Comparison of ENCODE assay signal across 28 mouse cellular contexts in genomic region chr7:128018275-128018674, GRCm38 (mm10). TPM values are rescaled to one million over a fixed set of nuclear protein-coding genes. Genes with fewer than 3 reads are reported as not detected.
DNase-seq lines count a peak whose midpoint lies in the region; ATAC-seq lines count a peak whose summit lies in the region.
"Had no signal": no experiment of that assay in that cellular context is flagged by ENCODE, and none has a peak within 500 bp of the region (broad histone marks: within the 10 kb centered on the region; RNA-seq: fewer than 3 reads in every experiment).

No protein-coding gene starts in this region.

- 91% methylated on average over 3 of the region's 3 CpGs for WGBS in forebrain, embryonic 15.5 days
- WGBS in hindbrain, embryonic 12.5 days: 86% methylated on average over 3 of the region's 3 CpGs

- no peak overlapping the region for H3K9ac ChIP-seq in forebrain, embryonic 15.5 days (replicated peaks)
- no peak overlapping the region for H3K9ac ChIP-seq in hindbrain, embryonic 12.5 days
- H3K9ac ChIP-seq: embryonic facial prominence, embryonic 12.5 days; forebrain, embryonic 13.5 days had no signal

- no peak overlapping the region for H3K4me2 ChIP-seq in forebrain, embryonic 15.5 days (replicated peaks)
- H3K4me2 ChIP-seq in hindbrain, embryonic 12.5 days (replicated peaks): no peak overlapping the region
- H3K4me2 ChIP-seq: embryonic facial prominence, embryonic 12.5 days; forebrain, embryonic 13.5 days had no signal

- H3K36me3 ChIP-seq in megakaryocyte, embryonic 14.5 days (replicated peaks; ENCODE audit: low read length): peaks cover 28% of the 10 kb centered on the region
- no peaks in the 10 kb centered on the region for H3K36me3 ChIP-seq in forebrain, embryonic 15.5 days
- no peaks in the 10 kb centered on the region for H3K36me3 ChIP-seq in hindbrain, embryonic 12.5 days
- H3K36me3 ChIP-seq: embryonic facial prominence, embryonic 10.5 days; embryonic facial prominence, embryonic 12.5 days; G1E had no signal

- H3K9me3 ChIP-seq in megakaryocyte, embryonic 14.5 days: peaks cover 62% of the 10 kb centered on the region
- H3K9me3 ChIP-seq in forebrain, embryonic 15.5 days: no peaks in the 10 kb centered on the region
- no peaks in the 10 kb centered on the region for H3K9me3 ChIP-seq in hindbrain, embryonic 12.5 days (replicated peaks)
- H3K9me3 ChIP-seq: embryonic facial prominence, embryonic 10.5 days; embryonic facial prominence, embryonic 12.5 days; forebrain, embryonic 13.5 days; G1E had no signal

- no peak overlapping the region for H3K27ac ChIP-seq in forebrain, embryonic 15.5 days (replicated peaks)
- H3K27ac ChIP-seq in hindbrain, embryonic 12.5 days: no peak overlapping the region
- H3K27ac ChIP-seq: embryonic facial prominence, embryonic 10.5 days; embryonic facial prominence, embryonic 12.5 days; forebrain, embryonic 13.5 days had no signal

- H3K27me3 ChIP-seq in megakaryocyte, embryonic 14.5 days (replicated peaks): peaks cover 6% of the 10 kb centered on the region
- no peaks in the 10 kb centered on the region for H3K27me3 ChIP-seq in forebrain, embryonic 15.5 days
- H3K27me3 ChIP-seq in hindbrain, embryonic 12.5 days: no peaks in the 10 kb centered on the region
- H3K27me3 ChIP-seq: CH12.LX; embryonic facial prominence, embryonic 12.5 days; forebrain, embryonic 13.5 days; Patski had no signal

- peak; percentile 78 for DNase-seq in 416B (ENCODE audit: low read depth)
- no peak for DNase-seq in adrenal gland, adult 18-20 months (ENCODE audit: low spot score in 2 of 2)
- DNase-seq: adrenal gland, adult 2 months; adrenal gland, postnatal 10 days; adrenal gland, postnatal 25 days; B cell, adult 2 months; cerebellum, adult 11 months; cerebellum, adult 2 months; cerebellum, adult 9-10 months; cerebellum, postnatal 10 days; cerebellum, postnatal 25 days had no signal

- H3K4me1 ChIP-seq in megakaryocyte, embryonic 14.5 days: peaks cover 38% of the 10 kb centered on the region
- H3K4me1 ChIP-seq in forebrain, embryonic 15.5 days: no peaks in the 10 kb centered on the region
- no peaks in the 10 kb centered on the region for H3K4me1 ChIP-seq in hindbrain, embryonic 12.5 days
- H3K4me1 ChIP-seq: embryonic facial prominence, embryonic 10.5 days; embryonic facial prominence, embryonic 12.5 days; forebrain, embryonic 13.5 days had no signal

- peak; percentile 73 for ATAC-seq in granulocyte monocyte progenitor cell, adult 5-6 weeks (replicated peaks; ENCODE audit: poor library complexity, severe bottlenecking)
- ATAC-seq in forebrain, embryonic 15.5 days (replicated peaks): no peak
- no peak for ATAC-seq in hindbrain, embryonic 12.5 days (ENCODE audit: low FRiP score)
- ATAC-seq: activated CD4-positive, CD25-positive, alpha-beta regulatory T cell, adult 4 months; CD4-positive, CD25-positive, alpha-beta regulatory T cell, adult 4 months; forebrain, embryonic 13.5 days; forebrain, embryonic 16.5 days; Patski had no signal

- H3K4me3 ChIP-seq in megakaryocyte, embryonic 14.5 days (replicated peaks): peak overlapping the region; percentile 77
- H3K4me3 ChIP-seq in forebrain, embryonic 15.5 days: no peak overlapping the region
- H3K4me3 ChIP-seq in hindbrain, embryonic 12.5 days: no peak overlapping the region
- H3K4me3 ChIP-seq: embryonic facial prominence, embryonic 10.5 days; embryonic facial prominence, embryonic 12.5 days; forebrain, embryonic 13.5 days had no signal

RNA-seq across cellular contexts. Expression of gene Trim72, which starts 14.5 kb away (rescaled TPM):
- total RNA-seq in granulocyte monocyte progenitor cell, adult 5-6 weeks (2014; fragmentation: Nextera tagmentation): not detected in 2 replicates
- not detected in 2 replicates for total RNA-seq in granulocyte monocyte progenitor cell, adult 5-6 weeks (2017)
- polyA plus RNA-seq in megakaryocyte, embryonic 14.5 days (2012; ENCODE audit: insufficient read depth, low replicate concordance): 0.50 TPM in 1 of 2 replicates, not detected in the other
- not detected in 2 replicates for polyA plus RNA-seq in forebrain, embryonic 15.5 days (2015; fragmentation: Nextera tagmentation; extraction: Ambion mirVana)
- total RNA-seq in adrenal gland, adult 18-20 months (2021): under 1 TPM in 1 of 2 experiments, not detected in 1; 0.29 TPM
- polyA plus RNA-seq in hindbrain, embryonic 12.5 days (2016; fragmentation: Nextera tagmentation; extraction: Ambion mirVana): 0.15 and 0.59 TPM in 2 replicates
- polyA plus RNA-seq: CD4-positive, CD25-positive, alpha-beta regulatory T cell, adult 4 months; embryonic facial prominence, embryonic 10.5 days; forebrain, embryonic 11.5 days; forebrain, embryonic 13.5 days; forebrain, embryonic 16.5 days had no signal

RNA-seq across cellular contexts. Expression of gene Pycard, which starts 24.6 kb away (rescaled TPM):
- 115 and 175 TPM in 2 replicates for total RNA-seq in granulocyte monocyte progenitor cell, adult 5-6 weeks (2014; fragmentation: Nextera tagmentation)
- 62.6 and 101 TPM in 2 replicates for total RNA-seq in granulocyte monocyte progenitor cell, adult 5-6 weeks (2017)
- 1.1 and 17.0 TPM in 2 replicates for polyA plus RNA-seq in megakaryocyte, embryonic 14.5 days (2012; ENCODE audit: insufficient read depth, low replicate concordance)
- polyA plus RNA-seq in forebrain, embryonic 15.5 days (2015; fragmentation: Nextera tagmentation; extraction: Ambion mirVana): 4.1 and 6.7 TPM in 2 replicates
- total RNA-seq in adrenal gland, adult 18-20 months (2021): 1 to 10 TPM in 1 of 2 experiments, under 1 TPM in 1; 0.83 to 3.7 TPM
- polyA plus RNA-seq in hindbrain, embryonic 12.5 days (2016; fragmentation: Nextera tagmentation; extraction: Ambion mirVana): 6.4 and 9.4 TPM in 2 replicates

RNA-seq across cellular contexts. Expression of gene Itgam, which starts 44.2 kb away (rescaled TPM):
- total RNA-seq in granulocyte monocyte progenitor cell, adult 5-6 weeks (2014; fragmentation: Nextera tagmentation): 12.5 and 17.5 TPM in 2 replicates
- total RNA-seq in granulocyte monocyte progenitor cell, adult 5-6 weeks (2017): 21.6 and 23.7 TPM in 2 replicates
- polyA plus RNA-seq in megakaryocyte, embryonic 14.5 days (2012; ENCODE audit: insufficient read depth, low replicate concordance): 0.69 and 6.0 TPM in 2 replicates
- polyA plus RNA-seq in forebrain, embryonic 15.5 days (2015; fragmentation: Nextera tagmentation; extraction: Ambion mirVana): 0.96 and 1.0 TPM in 2 replicates
- 1 to 10 TPM; 4.9 to 6.9 TPM for total RNA-seq in adrenal gland, adult 18-20 months (2021)
- 0.83 and 0.97 TPM in 2 replicates for polyA plus RNA-seq in hindbrain, embryonic 12.5 days (2016; fragmentation: Nextera tagmentation; extraction: Ambion mirVana)
- polyA plus RNA-seq: Patski had no signal

RNA-seq across cellular contexts. Expression of gene Gm49368, which starts 44.2 kb away (rescaled TPM):
- total RNA-seq in granulocyte monocyte progenitor cell, adult 5-6 weeks (2014; fragmentation: Nextera tagmentation): not detected in 2 replicates
- total RNA-seq in granulocyte monocyte progenitor cell, adult 5-6 weeks (2017): 0.09 TPM in 1 of 2 replicates, not detected in the other
- not detected in 2 replicates for polyA plus RNA-seq in megakaryocyte, embryonic 14.5 days (2012; ENCODE audit: insufficient read depth, low replicate concordance)
- polyA plus RNA-seq in forebrain, embryonic 15.5 days (2015; fragmentation: Nextera tagmentation; extraction: Ambion mirVana): not detected in 2 replicates
- total RNA-seq in adrenal gland, adult 18-20 months (2021): under 1 TPM in 1 of 2 experiments, not detected in 1; 0.10 TPM
- polyA plus RNA-seq in hindbrain, embryonic 12.5 days (2016; fragmentation: Nextera tagmentation; extraction: Ambion mirVana): not detected in 2 replicates
- total RNA-seq: adrenal gland, adult 2 months; adrenal gland, postnatal 25 days; adrenal gland, postnatal 4 days; CH12.LX; G1E had no signal
- polyA plus RNA-seq: adrenal gland, adult 2 months; brain, embryonic 14.5 days; CD4-positive, CD25-positive, alpha-beta regulatory T cell, adult 4 months; cerebellum, adult 2 months; embryonic facial prominence, embryonic 10.5 days; embryonic facial prominence, embryonic 12.5 days; embryonic facial prominence, embryonic 14.5 days; forebrain, embryonic 11.5 days; forebrain, embryonic 13.5 days; forebrain, embryonic 16.5 days; G1E; Patski had no signal

RNA-seq across cellular contexts. Expression of gene Fus, which starts 51.0 kb away (rescaled TPM):
- 319 and 323 TPM in 2 replicates for total RNA-seq in granulocyte monocyte progenitor cell, adult 5-6 weeks (2014; fragmentation: Nextera tagmentation)
- total RNA-seq in granulocyte monocyte progenitor cell, adult 5-6 weeks (2017): 60.8 and 62.2 TPM in 2 replicates
- 25.6 and 318 TPM in 2 replicates for polyA plus RNA-seq in megakaryocyte, embryonic 14.5 days (2012; ENCODE audit: insufficient read depth, low replicate concordance)
- 438 and 469 TPM in 2 replicates for polyA plus RNA-seq in forebrain, embryonic 15.5 days (2015; fragmentation: Nextera tagmentation; extraction: Ambion mirVana)
- 100 to 1,000 TPM; 150 to 153 TPM for total RNA-seq in adrenal gland, adult 18-20 months (2021)
- polyA plus RNA-seq in hindbrain, embryonic 12.5 days (2016; fragmentation: Nextera tagmentation; extraction: Ambion mirVana): 502 and 538 TPM in 2 replicates
